Comparison of ENCODE assay signal across 14 mouse cellular contexts in the genomic region with DNA sequence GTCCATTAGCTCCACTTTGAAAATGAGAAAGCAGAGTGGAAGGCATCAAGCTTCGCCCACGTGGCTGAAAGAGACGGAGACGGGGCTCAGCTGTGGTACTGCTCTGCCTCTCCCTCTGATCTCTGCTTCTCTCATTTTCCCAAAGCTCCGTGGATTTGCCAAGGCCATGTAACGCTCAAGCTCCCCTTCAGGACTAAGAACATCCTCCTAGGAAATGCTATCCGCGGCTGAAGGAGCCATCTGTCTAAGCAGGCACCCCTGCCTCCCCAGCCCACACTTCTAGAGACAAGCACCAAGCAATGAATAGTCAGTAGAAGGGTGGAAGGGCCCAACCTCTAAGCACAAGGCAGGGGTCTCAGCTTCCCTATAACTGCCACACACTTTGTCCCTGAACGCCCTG.
DNase-seq lines count a peak whose midpoint lies in the region; ATAC-seq and TF ChIP-seq lines count a peak whose summit lies in the region.
"Had no signal": no experiment of that assay in that cellular context is flagged by ENCODE, and none has a peak within 500 bp of the region (broad histone marks: within the 10 kb centered on the region; RNA-seq: fewer than 3 reads in every experiment).

No protein-coding gene starts in this region.

- intact Hi-C loops in gastrocnemius, adult 2 months (cut with DNase I): no loop called here

- peak overlapping the region; percentile 37; the same call in 1 of the 2 replicates for H3K27ac ChIP-seq in embryonic facial prominence, embryonic 10.5 days (replicated peaks)
- H3K27ac ChIP-seq in hindbrain, embryonic 12.5 days: peak overlapping the region; percentile 95
- H3K27ac ChIP-seq in midbrain, embryonic 16.5 days (ENCODE audit: low read length): peak overlapping the region; percentile 90
- no peak overlapping the region for H3K27ac ChIP-seq in gastrocnemius, adult 2 months
- H3K27ac ChIP-seq: liver, embryonic 13.5 days had no signal

- peaks cover 11% of the 10 kb centered on the region for H3K36me3 ChIP-seq in embryonic facial prominence, embryonic 10.5 days (replicated peaks)
- H3K36me3 ChIP-seq in hindbrain, embryonic 12.5 days: peaks cover 7% of the 10 kb centered on the region
- no peaks in the 10 kb centered on the region for H3K36me3 ChIP-seq in midbrain, embryonic 16.5 days (ENCODE audit: control insufficient read depth, insufficient read depth, low read length)
- H3K36me3 ChIP-seq: liver, embryonic 13.5 days had no signal

- H3K9ac ChIP-seq in hindbrain, embryonic 12.5 days: no peak overlapping the region
- H3K9ac ChIP-seq in midbrain, embryonic 16.5 days (ENCODE audit: low read depth, low read length): no peak overlapping the region
- H3K9ac ChIP-seq: liver, embryonic 13.5 days had no signal

- 89% methylated on average over 9 of the region's 9 CpGs for WGBS in embryonic facial prominence, embryonic 10.5 days
- 56% methylated on average over 9 of the region's 9 CpGs for WGBS in hindbrain, embryonic 12.5 days
- 32% methylated on average over 9 of the region's 9 CpGs for WGBS in midbrain, embryonic 16.5 days

- H3K9me3 ChIP-seq in embryonic facial prominence, embryonic 10.5 days: no peaks in the 10 kb centered on the region
- no peaks in the 10 kb centered on the region; the same call in none of the 2 replicates for H3K9me3 ChIP-seq in hindbrain, embryonic 12.5 days (replicated peaks)
- H3K9me3 ChIP-seq in midbrain, embryonic 16.5 days (replicated peaks; ENCODE audit: control insufficient read depth, low read length, poor library complexity, severe bottlenecking): no peaks in the 10 kb centered on the region
- H3K9me3 ChIP-seq: liver, embryonic 13.5 days had no signal

- H3K4me2 ChIP-seq in hindbrain, embryonic 12.5 days (replicated peaks): 0 out of 2 replicates have a peak overlapping the region, but pooled peaks have one; percentile 6
- H3K4me2 ChIP-seq in midbrain, embryonic 16.5 days (ENCODE audit: low read length): no peak overlapping the region
- H3K4me2 ChIP-seq: liver, embryonic 13.5 days had no signal

- ATAC-seq in hindbrain, embryonic 12.5 days (ENCODE audit: low FRiP score): no peak
- no peak for ATAC-seq in midbrain, embryonic 16.5 days
- ATAC-seq: intestine, postnatal 0 days had no signal

- no peaks in the 10 kb centered on the region for H3K27me3 ChIP-seq in embryonic facial prominence, embryonic 10.5 days (replicated peaks; ENCODE audit: low read depth, poor library complexity, severe bottlenecking)
- no peaks in the 10 kb centered on the region for H3K27me3 ChIP-seq in hindbrain, embryonic 12.5 days
- H3K27me3 ChIP-seq in midbrain, embryonic 16.5 days (ENCODE audit: control insufficient read depth, insufficient read depth, low read depth, low read length): no peaks in the 10 kb centered on the region
- H3K27me3 ChIP-seq: liver, embryonic 13.5 days had no signal

- peak; percentile 19 to 26 for DNase-seq in cerebellum, postnatal 25 days
- no peak for DNase-seq in cerebellum, postnatal 36 days
- no peak for DNase-seq in embryonic facial prominence, embryonic 10.5 days (ENCODE audit: low spot score)
- no peak for DNase-seq in adrenal gland, postnatal 14 days
- DNase-seq in gastrocnemius, adult 2 months: no peak
- no peak for DNase-seq in gastrocnemius, postnatal 4 days (ENCODE audit: low spot score in 2 of 2)
- DNase-seq: adrenal gland, postnatal 36 days; cerebellum, adult 11-12 months; gastrocnemius, postnatal 10 days; liver, embryonic 13.5 days; right cerebral cortex, postnatal 4 days had no signal

- TF ChIP-seq CTCF in gastrocnemius, adult 2 months (IDR thresholded peaks at IDR 0.05): no peak

- H3K4me3 ChIP-seq in embryonic facial prominence, embryonic 10.5 days: no peak overlapping the region
- no peak overlapping the region for H3K4me3 ChIP-seq in hindbrain, embryonic 12.5 days
- H3K4me3 ChIP-seq in midbrain, embryonic 16.5 days (ENCODE audit: low read depth, low read length): no peak overlapping the region
- no peak overlapping the region for H3K4me3 ChIP-seq in gastrocnemius, adult 2 months
- H3K4me3 ChIP-seq: liver, embryonic 13.5 days had no signal

- peaks cover 22% of the 10 kb centered on the region for H3K4me1 ChIP-seq in embryonic facial prominence, embryonic 10.5 days
- peaks cover 46% of the 10 kb centered on the region for H3K4me1 ChIP-seq in hindbrain, embryonic 12.5 days
- H3K4me1 ChIP-seq in midbrain, embryonic 16.5 days (ENCODE audit: control insufficient read depth, insufficient read depth, low read length): peaks cover 41% of the 10 kb centered on the region
- H3K4me1 ChIP-seq: liver, embryonic 13.5 days had no signal

Comparison
In these comparisons a context has a peak if more than half of its experiments do, and no peak if none do; other contexts are left out.
1. DNase-seq: peak in cerebellum, postnatal 25 days (2 of 2); none in cerebellum, postnatal 36 days (0 of 2), embryonic facial prominence, embryonic 10.5 days (single experiment), adrenal gland, postnatal 14 days (single experiment), gastrocnemius, adult 2 months (single experiment) and gastrocnemius, postnatal 4 days (0 of 2).